Mouse (Mus musculus) T-helper 17 cell (primary cell): ENCODE results near the gene Polr2c.

Experiments
- in situ Hi-C, 2 experiments: fragments of 300-600 bp; cut with MboI, MseI; formaldehyde crosslinking; loops; 1 replicate in 1 of 2; 2 replicates in 1 of 2; pipeline ENCODE4 v1.15.1; 2025; ENCODE audit warnings: high pct_unique_total_duplicates in 2 of 2

The Polr2c gene

GRCm38 (mm10) chr8:94876197-94876730, 19.0 kb downstream of the Polr2c start, which contains the start of gene Dok4:
Gene Dok4, minus strand, starts transcription at chr8:94876330.
- in situ Hi-C loops = no loop called here

GRCm38 (mm10) chr8:94876820-94877219, 19.6 kb downstream of the Polr2c start:
- in situ Hi-C loops = no loop called here

- in situ Hi-C loops = loop anchor here in 1 of 2 experiments (5.0 kb wide), 1 partner anchor 63 kb away; no protein-coding TSS in a partner anchor
Observed at GRCm38 (mm10) chr8:94880742-94881141, 23.5 kb downstream of the Polr2c start.

- in situ Hi-C loops = no loop called here
Observed at GRCm38 (mm10) chr8:94888383-94889036, 31.3 kb downstream of the Polr2c start.

- in situ Hi-C loops = no loop called here
Observed at GRCm38 (mm10) chr8:94892917-94893316, 35.7 kb downstream of the Polr2c start.

- in situ Hi-C loops = no loop called here
Observed at GRCm38 (mm10) chr8:94899262-94899661, 42.0 kb downstream of the Polr2c start.

GRCm38 (mm10) chr8:94900617-94901016, 43.4 kb downstream of the Polr2c start:
- in situ Hi-C loops = no loop called here

GRCm38 (mm10) chr8:94901031-94901430, 43.8 kb downstream of the Polr2c start:
- in situ Hi-C loops = no loop called here

- in situ Hi-C loops = no loop called here
Observed at GRCm38 (mm10) chr8:94903709-94904108, 46.5 kb downstream of the Polr2c start.

GRCm38 (mm10) chr8:94904450-94905175, 47.4 kb downstream of the Polr2c start:
- in situ Hi-C loops = loop anchor here in 1 of 2 experiments (5.0 kb wide), 2 partner anchors 82 to 187 kb away; no protein-coding TSS in a partner anchor

GRCm38 (mm10) chr8:94907591-94908300, 50.5 kb downstream of the Polr2c start:
- in situ Hi-C loops = loop anchor here in 1 of 2 experiments (5.0 kb wide), 2 partner anchors 85 to 190 kb away; no protein-coding TSS in a partner anchor

GRCm38 (mm10) chr8:94908847-94909246, 51.6 kb downstream of the Polr2c start:
- in situ Hi-C loops = loop anchor here in 1 of 2 experiments (5.0 kb wide), 2 partner anchors 87 to 192 kb away; no protein-coding TSS in a partner anchor

GRCm38 (mm10) chr8:94913061-94913660, 55.9 kb downstream of the Polr2c start:
- in situ Hi-C loops = no loop called here

- in situ Hi-C loops = no loop called here
Observed at GRCm38 (mm10) chr8:94914256-94914655, 57.0 kb downstream of the Polr2c start.

GRCm38 (mm10) chr8:94914701-94915101, 57.5 kb downstream of the Polr2c start:
- in situ Hi-C loops = no loop called here

GRCm38 (mm10) chr8:94916311-94916959, 59.2 kb downstream of the Polr2c start:
- in situ Hi-C loops = no loop called here

GRCm38 (mm10) chr8:94916960-94917324, 59.7 kb downstream of the Polr2c start:
- in situ Hi-C loops = no loop called here

GRCm38 (mm10) chr8:94917352-94917751, 60.1 kb downstream of the Polr2c start:
- in situ Hi-C loops = no loop called here

- in situ Hi-C loops = no loop called here
Observed at GRCm38 (mm10) chr8:94917851-94918495, 60.7 kb downstream of the Polr2c start, which contains the start of gene Ccdc102a. Gene Ccdc102a, minus strand, starts transcription at chr8:94918098.

GRCm38 (mm10) chr8:94919256-94919655, 62.0 kb downstream of the Polr2c start:
- in situ Hi-C loops = no loop called here
